Mouse (Mus musculus): Measurements from ENCODE around the gene Msi2.

The Msi2 gene

GRCm38 (mm10) chr11:88592099-88592498 lies 126.2 kb downstream of the Msi2 start:
- no peak for DNase-seq (ENCODE audit: low read depth, low spot score)

GRCm38 (mm10) chr11:88590647-88591046 lies 127.7 kb downstream of the Msi2 start:
- DNase-seq (ENCODE audit: low read depth, low spot score), result no peak

- DNase-seq (ENCODE audit: low read depth, low spot score), result no peak
These were observed 128.7 kb downstream of the Msi2 start for GRCm38 (mm10) chr11:88589641-88590040.

- DNase-seq (ENCODE audit: low read depth, low spot score), result no peak
These were observed 129.6 kb downstream of the Msi2 start for GRCm38 (mm10) chr11:88588688-88589210.

- DNase-seq (ENCODE audit: low read depth, low spot score), result no peak
These were observed 130.6 kb downstream of the Msi2 start for GRCm38 (mm10) chr11:88587710-88588109.

GRCm38 (mm10) chr11:88585880-88586279 lies 132.4 kb downstream of the Msi2 start:
- no peak for DNase-seq (ENCODE audit: low read depth, low spot score)

- DNase-seq (ENCODE audit: low read depth, low spot score), result no peak
These were observed 133.1 kb downstream of the Msi2 start for GRCm38 (mm10) chr11:88585171-88585632.

- DNase-seq (ENCODE audit: low read depth, low spot score), result no peak
These were observed 134.4 kb downstream of the Msi2 start for GRCm38 (mm10) chr11:88583866-88584265.

GRCm38 (mm10) chr11:88583259-88583833 lies 135.0 kb downstream of the Msi2 start:
- DNase-seq (ENCODE audit: low read depth, low spot score), result peak; percentile 92

GRCm38 (mm10) chr11:88582781-88583180 lies 135.5 kb downstream of the Msi2 start:
- DNase-seq (ENCODE audit: low read depth, low spot score), result peak; percentile 36

GRCm38 (mm10) chr11:88582021-88582707 lies 136.1 kb downstream of the Msi2 start:
- peak; percentile 63 for DNase-seq (ENCODE audit: low read depth, low spot score)

GRCm38 (mm10) chr11:88581375-88581774 lies 136.9 kb downstream of the Msi2 start:
- no peak for DNase-seq (ENCODE audit: low read depth, low spot score)

- DNase-seq (ENCODE audit: low read depth, low spot score), result no peak
These were observed 139.6 kb downstream of the Msi2 start for GRCm38 (mm10) chr11:88578700-88579099.

- no peak for DNase-seq (ENCODE audit: low read depth, low spot score)
These were observed 141.2 kb downstream of the Msi2 start for GRCm38 (mm10) chr11:88577076-88577475.

GRCm38 (mm10) chr11:88576233-88576998 lies 141.9 kb downstream of the Msi2 start:
- peak; percentile 28 for DNase-seq (ENCODE audit: low read depth, low spot score)

GRCm38 (mm10) chr11:88574575-88575360 lies 143.5 kb downstream of the Msi2 start:
- DNase-seq (ENCODE audit: low read depth, low spot score), result no peak

- DNase-seq (ENCODE audit: low read depth, low spot score), result no peak
These were observed 145.3 kb downstream of the Msi2 start for GRCm38 (mm10) chr11:88573013-88573412.

GRCm38 (mm10) chr11:88572461-88572860 lies 145.9 kb downstream of the Msi2 start:
- DNase-seq (ENCODE audit: low read depth, low spot score), result no peak

GRCm38 (mm10) chr11:88570715-88571202 lies 147.6 kb downstream of the Msi2 start:
- no peak for DNase-seq (ENCODE audit: low read depth, low spot score)

GRCm38 (mm10) chr11:88566613-88567606 lies 151.4 kb downstream of the Msi2 start:
- no peak for DNase-seq (ENCODE audit: low read depth, low spot score)

All from ES-CJ7 (cell line).